Mouse (Mus musculus) heart, adult 2 months (tissue): ENCODE results near the gene Dzip1l.

Experiments
- CTCF ChIP-seq: fragments of 200-600 bp; IDR thresholded peaks from 2 replicates; pipeline ENCODE4 v1.8.1; 2022; ENCODE audit warnings: antibody characterized with exemption, mild to moderate bottlenecking, moderate library complexity
- EP300 ChIP-seq: fragments of 200-500 bp; IDR thresholded peaks from 2 replicates; pipeline ENCODE4 v1.6.1; 2011; ENCODE audit warnings: low read depth, low read length, control low read depth; ENCODE audit not compliant: insufficient read depth

DNA sequence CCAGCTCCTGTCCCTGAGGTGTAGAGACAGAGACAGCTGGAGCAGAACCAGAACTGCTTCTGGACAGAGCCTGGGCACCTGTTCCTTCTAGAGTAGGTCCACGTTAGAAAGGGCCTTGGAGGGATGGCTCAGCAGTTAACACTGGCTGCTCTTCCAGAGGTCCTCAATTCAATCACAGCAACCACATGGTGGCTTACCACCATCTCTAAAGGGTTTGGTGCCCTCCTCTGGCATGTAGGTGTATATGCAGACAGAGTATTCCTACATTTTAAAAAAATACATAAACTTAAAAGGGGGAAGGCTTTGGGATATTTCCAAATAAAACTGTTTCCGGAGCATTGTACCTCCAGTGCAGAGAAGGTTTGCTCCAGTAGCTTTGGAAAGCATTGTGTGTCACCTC lies 48.6 kb upstream of the Dzip1l start:
- TF ChIP-seq CTCF, result peak; percentile 78
- no peak for TF ChIP-seq EP300
